Mouse (Mus musculus) adrenal gland, adult 18-20 months (tissue): ENCODE measurements around the gene Zmynd11. TPM values are rescaled to one million over a fixed set of nuclear protein-coding genes. Genes with fewer than 3 reads are reported as not detected.

Experiments used
- DNase-seq, 2 experiments: peaks; one replicate each; pipeline ENCODE4 v3.0.0; 2021 to 2022; ENCODE audit warnings: low spot score in 2 of 2
- total RNA-seq, 2 experiments: library from RNA; stranded (reverse); gene quantifications; 1 replicate in 1 of 2; 2 replicates in 1 of 2; pipeline ENCODE4 v1.2.3; 2021

Gene Zmynd11
- total RNA-seq, 2 experiments from 2014 or later, result 137 to 162 TPM

DNA sequence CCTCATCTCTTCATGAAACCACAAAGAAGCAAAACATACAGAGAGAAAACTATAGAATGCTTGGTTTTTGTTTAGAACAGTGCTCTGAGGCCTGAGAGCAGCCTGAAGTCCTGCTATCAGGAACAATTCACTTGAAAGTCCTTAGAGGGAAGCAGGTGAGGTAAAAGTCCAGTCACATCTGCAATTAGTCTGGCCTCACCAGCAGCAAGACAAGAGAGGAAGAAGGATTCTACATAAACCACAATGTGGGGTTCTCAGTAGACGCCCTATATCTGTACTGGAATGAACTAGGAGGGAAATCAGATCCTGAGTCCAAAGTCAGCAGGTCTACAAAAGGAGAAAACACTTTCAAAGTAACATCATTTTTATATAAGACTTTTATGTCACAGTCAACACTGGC is 49.9 kb downstream of the Zmynd11 start:
- no peak for DNase-seq

DNA sequence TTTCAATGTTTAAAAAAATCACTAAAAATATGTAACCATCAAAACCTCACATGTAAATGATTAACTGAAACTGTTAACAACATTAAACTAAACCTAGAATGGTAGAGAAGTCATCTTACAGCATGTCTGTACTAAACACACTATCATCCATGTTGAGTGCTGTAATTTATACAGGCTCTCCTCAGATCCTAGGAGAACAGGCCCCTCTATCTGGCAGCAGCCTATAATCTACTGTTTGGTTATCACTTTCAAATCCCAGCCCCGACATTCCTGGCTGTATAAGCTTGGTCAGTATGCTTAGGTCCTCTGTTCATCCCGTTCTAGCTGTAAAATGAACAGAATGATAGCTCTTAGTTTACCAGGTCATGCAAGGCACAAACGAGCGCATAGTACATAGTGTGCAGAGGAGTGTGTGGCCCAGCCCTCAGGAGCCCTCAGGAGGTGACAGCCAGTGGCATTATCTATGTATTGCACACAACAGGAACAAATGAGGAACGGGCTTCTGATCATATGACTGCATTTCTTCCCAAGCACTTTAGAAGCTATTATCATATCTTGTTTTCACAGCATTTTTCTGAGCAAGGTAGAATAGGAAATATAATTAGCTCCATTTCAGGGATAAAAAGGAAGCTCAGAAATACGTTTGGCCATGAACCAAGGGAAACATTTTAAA is 51.5 kb downstream of the Zmynd11 start:
- no peak for DNase-seq

DNA sequence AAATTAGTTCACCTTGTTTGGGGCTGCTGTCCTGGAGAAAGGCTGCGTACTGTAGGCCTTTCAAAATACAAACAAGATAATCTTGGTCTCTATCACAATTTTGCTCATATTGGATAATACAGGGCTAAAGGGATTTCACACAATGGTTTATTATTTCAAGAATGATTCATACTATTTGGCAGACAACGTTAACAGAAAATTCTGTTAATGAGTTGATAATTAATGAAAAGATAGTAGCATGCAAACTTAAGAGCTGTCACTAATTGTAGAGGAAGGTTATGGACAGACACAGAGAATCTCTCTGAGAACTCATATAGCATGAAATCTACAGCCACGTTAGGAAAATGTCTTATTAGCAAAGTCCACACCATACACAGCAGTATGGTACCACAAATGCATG is 52.2 kb downstream of the Zmynd11 start:
- DNase-seq, result no peak

DNA sequence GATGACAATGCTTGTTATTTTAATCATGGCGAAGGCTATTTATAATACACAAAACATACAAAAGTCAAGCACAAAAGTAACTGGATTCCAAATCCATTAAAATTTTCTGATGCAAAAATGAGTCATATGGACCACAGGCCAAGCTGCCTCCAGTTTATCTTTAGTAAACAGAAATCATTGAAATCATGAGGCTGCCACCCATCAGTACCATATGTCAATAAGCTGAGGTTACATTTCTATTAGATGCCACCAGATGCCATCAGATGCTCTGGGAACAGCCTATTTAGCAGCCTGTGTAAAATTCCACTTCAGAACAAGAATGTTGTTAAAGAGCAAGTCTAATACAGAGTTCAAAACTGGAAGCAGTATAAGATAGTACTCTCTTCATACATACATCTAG is 52.7 kb downstream of the Zmynd11 start:
- no peak for DNase-seq

DNA sequence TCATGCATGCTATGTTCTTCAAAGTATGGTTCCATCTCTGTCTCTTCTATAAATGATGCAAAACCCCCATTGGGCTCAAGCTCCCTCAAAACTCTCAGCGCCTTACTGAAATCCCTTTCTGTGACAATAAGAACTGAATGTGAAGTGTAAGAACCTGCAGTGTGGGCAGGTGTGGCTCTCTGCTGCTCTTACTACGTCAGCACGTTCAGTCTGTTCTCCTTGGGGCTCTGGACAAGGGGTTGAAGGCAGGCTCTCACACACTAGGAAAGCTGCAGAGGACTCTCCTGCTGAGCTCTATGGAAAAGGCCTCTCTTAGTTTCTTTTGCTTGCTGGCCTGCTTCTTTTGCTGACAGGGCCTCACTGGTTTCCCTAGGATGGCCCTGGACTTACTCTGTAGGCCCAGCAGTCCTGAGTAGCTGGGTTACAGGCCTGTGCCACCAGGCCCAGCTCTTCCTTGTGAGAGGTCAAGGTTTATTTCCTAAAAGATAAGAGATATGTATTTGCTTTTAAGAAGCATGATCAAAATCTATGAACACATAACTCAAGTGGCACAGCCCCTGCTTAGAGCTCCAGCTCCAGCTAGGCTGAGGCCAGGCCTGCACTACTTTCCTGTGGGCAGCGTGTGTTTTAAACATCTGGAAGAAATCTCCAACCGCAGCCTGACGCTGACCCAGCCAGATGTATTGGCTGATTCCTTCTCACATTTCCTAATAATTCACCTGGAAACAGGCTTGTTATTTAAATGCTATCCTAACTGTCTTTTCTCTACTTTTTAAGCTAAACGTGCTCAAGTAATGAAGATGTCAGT is 56.5 kb downstream of the Zmynd11 start:
- no peak for DNase-seq

DNA sequence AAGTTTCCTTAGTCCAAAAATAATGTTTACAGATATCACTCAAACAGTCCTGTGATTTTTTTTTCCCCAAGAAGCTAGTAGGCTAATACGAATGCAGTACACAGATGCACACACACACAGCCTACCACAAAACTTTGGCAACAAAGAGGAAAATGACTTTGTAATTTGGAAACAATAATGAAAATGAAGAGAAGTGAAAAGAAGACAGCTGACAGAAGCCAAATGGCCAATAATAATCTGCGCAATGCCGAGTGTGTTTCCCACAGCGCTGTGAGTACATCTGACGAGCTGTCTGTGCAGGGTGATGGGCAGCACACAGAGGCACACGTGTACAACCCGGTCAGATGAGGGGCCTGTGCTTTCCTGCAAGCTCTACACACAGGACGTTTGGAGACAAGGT is 58.4 kb downstream of the Zmynd11 start:
- no peak for DNase-seq

DNA sequence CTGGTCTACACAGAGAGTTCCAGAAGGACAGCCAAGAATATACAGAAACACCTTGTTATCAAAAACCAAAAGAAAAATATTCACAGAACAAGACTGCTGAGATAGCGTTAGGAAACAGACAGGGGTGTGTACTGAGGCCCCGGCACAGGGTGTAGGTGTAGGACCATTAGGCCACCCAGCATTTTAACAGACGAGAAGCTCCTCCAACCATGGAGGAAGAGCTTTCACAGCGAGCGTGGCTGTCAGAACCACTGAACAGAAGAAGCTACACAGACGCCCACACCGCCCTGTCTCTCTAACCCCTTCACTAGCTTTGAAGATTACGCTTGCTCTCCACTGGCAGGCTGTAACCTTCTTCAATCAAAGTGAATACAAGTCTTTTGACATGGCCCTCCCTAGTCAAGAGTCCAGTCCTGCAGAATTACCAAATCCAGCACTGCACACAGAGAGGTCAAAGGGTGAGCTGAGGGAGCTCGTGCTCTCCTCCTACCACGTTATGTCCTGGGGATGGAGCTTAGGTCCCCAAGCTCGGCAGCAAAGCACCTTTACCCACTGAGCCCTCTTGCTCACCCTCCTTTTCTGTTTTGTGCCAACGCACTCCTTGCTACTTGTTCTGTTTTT is 62.4 kb downstream of the Zmynd11 start:
- DNase-seq, result no peak

DNA sequence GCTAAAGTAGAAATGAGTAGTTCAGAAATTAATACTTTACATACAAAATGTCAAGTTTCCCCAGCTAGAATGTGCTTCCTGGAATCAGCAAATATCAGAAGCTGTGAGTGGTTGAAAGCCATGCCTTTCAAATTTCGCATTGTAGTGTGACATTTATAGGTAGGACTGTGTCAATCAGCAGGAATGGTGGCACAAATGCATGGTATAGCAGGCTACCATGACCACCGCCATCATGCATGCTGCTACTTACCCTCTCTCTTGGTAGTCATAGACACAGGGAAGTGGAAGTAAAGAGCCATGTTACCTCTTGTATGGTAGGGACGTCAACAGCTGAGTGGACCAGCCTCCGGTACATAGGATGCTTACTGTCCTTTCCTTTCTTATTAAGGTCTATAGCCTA is 67.8 kb downstream of the Zmynd11 start:
- DNase-seq, result no peak

DNA sequence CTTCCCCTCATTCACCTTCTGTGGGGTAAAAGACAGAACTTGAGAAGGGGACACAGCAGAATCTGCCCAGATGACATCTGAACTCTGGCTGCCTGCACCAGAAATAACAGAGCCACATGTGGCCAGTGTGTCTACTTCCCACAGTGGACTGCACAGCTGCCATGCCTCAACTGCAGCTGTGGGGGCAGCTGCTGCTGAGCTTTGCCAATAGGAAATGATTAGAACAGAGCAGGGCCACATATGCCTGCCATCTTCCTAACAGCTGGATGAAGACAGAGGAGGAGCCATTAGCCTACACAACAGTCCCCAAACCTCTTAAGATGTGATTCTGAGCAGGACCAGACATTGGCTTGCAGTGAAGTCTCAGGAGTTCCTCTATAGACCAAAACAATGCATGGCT is 69.3 kb downstream of the Zmynd11 start:
- no peak for DNase-seq

DNA sequence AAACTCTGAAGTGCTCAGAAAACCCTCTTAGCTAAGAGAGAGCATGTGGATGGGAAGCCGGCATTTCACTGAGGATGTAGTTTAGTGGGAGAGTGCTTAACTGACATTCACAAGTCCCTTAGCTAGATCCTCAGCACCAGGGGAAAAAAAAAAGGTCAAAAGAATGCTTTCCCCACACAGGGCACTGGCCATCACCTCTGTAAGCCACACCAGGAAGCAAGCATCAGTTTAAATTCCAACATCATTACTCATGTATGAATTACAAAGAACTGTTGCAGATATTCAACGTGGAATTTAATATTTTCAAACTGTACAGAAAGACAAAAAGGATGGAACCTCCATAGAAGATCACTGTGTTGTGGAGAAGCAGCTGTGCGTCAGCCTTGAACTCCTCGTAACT is 69.7 kb downstream of the Zmynd11 start:
- DNase-seq, result no peak

DNA sequence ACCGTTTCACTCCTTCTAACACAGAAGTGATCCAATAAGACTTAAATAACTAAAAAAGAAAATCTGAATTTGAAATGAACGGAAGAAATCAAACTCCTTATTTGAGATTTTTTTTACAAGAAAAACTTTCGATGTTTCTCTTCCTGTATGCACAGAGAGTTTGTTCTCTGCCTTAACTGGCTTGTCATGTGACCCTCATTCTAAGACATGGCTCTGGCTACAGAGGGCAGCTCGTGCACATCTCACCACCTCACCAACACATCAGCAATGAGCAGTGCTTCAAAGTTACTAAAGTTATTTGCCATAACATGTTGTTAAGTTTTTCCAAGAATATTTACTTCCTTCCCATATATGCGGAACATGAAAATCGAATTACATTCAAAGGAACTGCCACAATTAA is 70.5 kb downstream of the Zmynd11 start:
- DNase-seq, result no peak

DNA sequence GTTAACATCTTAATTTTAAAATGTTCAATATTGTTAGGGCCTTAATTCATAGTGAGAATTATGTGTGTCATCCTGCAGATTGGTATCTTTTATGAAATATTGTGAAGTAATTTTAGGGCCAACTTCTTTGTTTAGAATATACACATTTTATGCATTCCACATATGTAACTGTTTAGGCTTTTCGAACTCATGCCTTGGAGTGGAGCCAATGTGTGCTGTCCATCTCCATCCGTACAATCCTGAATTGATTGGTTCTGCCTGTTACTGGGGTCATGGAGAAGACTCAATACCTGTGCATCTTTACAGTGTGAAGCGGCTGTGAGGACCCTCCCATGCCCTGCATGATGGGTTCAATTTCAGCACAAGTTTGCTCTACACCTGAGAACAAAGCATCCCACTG is 72.3 kb downstream of the Zmynd11 start:
- DNase-seq, result no peak

DNA sequence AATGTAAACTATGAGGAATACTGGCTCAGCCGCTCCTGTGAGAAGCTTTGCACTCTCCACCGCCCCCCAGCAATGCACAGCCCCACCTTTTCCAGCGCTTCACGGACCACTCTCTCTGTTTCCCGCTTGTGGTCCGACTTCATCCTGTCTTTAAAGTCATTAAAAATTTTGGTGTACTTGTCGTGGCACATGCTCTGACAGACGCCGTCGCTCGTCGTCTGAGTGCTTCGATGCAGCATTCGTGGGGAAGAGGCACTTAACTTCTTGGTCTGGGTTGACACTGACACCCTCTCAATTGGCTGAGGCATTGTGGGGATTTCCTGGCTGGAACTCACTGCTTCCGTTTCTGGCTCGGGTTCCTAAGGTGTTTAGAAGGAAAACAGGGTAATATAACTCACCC is 75.8 kb downstream of the Zmynd11 start:
- no peak for DNase-seq

DNA sequence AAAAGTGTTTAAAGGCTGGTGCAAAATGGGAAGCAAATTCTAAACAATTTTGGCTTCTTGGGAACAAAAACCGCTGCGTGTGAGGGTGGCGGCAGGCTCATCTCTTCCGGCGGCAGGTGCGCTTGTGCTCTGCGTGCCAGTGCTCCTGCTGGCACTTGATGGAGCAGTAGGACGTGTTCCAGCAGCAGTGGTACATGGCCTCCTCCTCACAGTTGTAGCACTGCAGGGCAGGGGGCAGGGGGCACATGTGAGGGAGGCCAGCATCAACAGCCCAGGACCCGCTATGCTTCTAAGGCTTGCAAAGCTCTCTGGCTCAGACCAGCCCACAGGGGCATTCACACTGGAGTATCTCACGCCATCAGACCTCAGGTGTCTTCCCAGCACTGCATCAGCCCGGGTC is 78.4 kb downstream of the Zmynd11 start:
- no peak for DNase-seq

DNA sequence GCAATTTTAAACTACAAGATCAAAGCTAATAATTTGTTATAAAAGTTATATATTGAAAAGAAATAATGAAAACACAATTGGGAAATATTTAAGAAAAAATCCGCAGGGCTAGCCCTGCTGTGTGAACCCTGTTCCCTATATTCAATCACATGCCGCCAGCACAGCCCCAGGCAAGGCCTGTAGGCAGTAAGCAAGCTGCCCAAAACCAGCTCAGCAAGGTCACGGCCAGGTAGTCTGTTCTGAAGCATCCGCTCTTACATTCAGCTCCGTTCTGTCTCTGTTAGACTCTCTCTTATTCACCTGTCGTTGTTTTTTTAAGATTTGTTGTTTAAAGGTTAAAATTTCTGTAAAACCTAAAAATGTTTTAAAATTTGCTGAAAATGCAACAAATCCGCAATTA is 78.9 kb downstream of the Zmynd11 start:
- no peak for DNase-seq

DNA sequence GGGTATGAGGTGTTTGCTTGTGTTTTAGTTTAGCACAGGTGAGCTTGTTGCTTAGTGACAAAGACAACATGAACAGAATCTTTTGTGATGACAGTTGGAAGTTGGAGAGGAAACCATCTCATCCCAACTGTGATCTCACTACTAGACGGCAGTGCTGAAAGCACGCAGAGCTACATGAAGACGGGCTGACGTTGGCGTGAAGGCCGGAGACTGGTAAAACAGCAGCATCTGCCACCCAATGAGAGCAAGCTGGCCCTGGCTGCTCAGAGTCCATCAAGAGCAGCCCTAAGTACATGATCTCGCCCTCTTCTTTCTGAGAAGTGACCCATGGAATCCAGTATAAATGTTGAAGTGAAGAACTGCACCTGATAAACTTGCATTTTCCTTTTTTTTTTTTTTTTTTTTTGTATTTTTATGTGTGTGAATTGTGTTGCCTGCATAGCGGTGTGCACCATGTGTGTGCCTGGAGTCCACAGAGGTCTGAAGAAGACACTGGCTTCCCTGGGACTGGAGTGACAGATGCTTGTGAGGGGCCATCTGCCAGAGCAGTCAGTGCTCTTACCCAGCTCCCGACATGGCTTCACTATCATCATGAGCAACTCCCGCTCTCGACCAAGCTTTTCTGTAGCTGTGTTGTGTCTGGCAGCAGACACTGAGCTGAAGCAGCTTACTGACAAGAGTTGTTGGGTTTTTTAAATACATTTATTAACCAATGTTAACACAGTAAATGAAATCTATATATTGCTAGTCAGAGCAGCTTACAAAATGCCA is 80.8 kb downstream of the Zmynd11 start:
- no peak for DNase-seq

DNA sequence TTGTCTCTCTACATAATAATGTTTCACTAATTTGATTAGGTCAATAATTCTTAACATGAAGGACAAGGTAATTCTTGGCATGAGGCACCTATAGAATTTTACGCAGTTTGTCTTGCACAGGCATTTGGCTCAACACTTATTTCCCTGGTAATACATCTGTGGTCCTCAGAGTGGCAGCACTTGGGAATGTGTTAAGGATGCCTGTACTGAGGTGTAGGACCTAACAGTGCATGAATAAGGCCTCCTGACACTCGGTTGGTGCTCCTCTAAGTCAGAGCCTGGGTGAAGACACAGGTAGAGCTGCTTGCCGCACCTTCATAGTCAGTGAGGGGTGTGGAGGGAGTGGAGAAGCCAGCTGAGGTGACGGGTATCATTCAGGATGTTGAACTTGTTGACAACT is 81.8 kb downstream of the Zmynd11 start:
- no peak for DNase-seq

DNA sequence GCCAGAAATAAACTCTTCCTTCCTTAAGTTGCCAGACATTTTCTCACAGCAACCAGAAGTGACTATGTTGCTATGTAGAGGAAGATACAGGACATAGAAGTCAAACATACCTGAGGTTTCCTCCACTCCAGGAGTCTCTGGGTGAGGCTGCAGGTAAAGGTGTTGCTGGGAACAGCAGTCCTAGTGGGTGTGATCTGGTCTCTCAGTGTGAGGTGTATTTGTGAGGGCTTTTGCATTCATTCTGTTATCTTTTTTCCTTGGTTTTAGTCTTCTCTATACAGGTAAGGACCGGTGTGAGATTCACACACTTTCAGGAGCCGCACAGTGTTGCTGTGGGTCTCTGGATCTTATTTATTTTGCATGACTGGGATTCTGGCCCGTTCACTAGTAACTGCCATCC is 83.6 kb downstream of the Zmynd11 start:
- DNase-seq, result no peak

DNA sequence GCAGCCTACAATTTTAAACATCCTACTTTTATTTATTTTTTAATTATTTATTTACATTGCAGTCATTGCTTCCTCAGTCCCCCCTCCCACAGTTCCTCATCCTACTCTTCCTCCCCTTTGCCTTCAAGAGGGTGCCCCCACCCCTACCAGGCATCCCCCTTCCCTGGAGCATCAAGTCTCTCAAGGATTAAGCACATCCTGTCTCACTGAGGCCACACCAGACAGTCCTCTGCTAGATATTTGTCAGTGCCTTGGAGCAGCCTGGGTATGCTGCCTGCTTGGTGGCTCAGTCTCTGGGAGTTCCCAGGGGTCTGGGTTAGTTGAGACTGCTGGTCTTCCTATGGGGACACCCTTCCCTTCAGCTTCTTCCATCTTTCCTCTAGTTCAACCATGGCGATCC is 91.0 kb downstream of the Zmynd11 start:
- no peak for DNase-seq

DNA sequence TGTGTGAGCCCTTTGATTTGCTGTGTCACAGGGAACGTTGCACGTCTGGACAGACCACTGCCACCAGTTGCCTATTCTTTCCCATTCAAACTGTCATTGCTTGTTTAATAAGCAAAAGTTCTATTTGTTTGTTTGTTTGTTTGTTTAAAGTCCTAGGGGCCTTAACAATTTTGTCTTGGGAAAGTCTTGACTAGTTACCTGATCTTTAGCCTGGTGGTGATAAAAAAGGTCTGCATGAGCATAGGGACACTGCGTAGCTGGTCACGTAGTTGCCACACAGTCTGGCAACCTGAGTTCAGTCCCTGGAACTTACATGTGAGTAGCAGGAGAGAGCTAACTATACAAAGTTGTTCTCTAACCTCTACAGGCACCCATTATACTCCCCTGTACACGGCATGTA is 95.9 kb downstream of the Zmynd11 start:
- DNase-seq, result no peak

DNA sequence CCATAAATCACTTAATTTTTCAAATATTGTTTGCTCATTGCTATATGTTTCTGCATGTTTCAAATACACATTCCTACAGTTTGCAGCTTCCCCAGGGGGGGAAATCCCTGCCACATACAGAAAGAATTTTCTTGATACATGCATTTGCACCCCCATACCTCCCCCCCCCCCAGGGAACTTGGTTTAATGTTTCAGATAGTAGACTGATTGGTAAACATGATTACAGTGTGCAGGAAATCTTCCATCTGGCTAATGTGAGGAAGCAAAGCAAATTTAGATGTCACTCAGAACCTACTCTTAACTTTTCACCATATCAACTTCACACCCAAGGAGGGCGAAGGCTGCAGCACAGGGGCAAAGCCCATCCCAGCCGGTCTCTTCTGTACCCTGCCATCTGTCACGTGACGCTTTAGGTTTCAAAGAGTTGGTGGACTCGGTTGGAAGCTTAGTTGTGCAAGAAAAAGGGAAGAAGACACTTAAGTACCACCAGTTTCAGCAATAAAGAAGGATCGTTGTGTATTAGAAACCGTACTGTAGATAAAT is 97.1 kb downstream of the Zmynd11 start:
- no peak for DNase-seq
